Mouse (Mus musculus) lung, postnatal 0 days (tissue): ENCODE data around the gene Scfd2.

Experiments used
- CTCF ChIP-seq: IDR thresholded peaks from 2 replicates; pipeline ENCODE4 v1.5.1; 2016; ENCODE audit warnings: antibody characterized with exemption, mild to moderate bottlenecking
- EP300 ChIP-seq: IDR thresholded peaks from 2 replicates; pipeline ENCODE4 v1.6.1; 2016; ENCODE audit warnings: antibody characterized with exemption, mild to moderate bottlenecking, control low read depth

GRCm38 (mm10) chr5:74160349-74160748 lies 371.2 kb downstream of the Scfd2 start:
- TF ChIP-seq CTCF, result no peak
- TF ChIP-seq EP300, result no peak
